Mouse (Mus musculus) liver, adult 2 months (tissue): ENCODE results near the gene Gng4. TPM values are rescaled to one million over a fixed set of nuclear protein-coding genes. Genes with fewer than 3 reads are reported as not detected.

Experiments
- DNase-seq: peaks from one replicate; pipeline ENCODE4 v3.0.0-alpha.2; 2011; ENCODE audit warnings: low read depth, low spot score; ENCODE audit errors: extremely low read depth
- H3K27ac ChIP-seq: fragments of 200-500 bp; replicated peaks from 2 replicates; pipeline ENCODE4 v1.5.1; 2012; ENCODE audit warnings: low read depth, mild to moderate bottlenecking, control low read depth, inconsistent platforms, low read length; ENCODE audit not compliant: insufficient read depth
- H3K27me3 ChIP-seq: fragments of 200-500 bp; 2 replicates; pipeline ENCODE4 v1.6.1; 2012; ENCODE audit warnings: mild to moderate bottlenecking, moderate library complexity, low read length, inconsistent platforms; ENCODE audit not compliant: control insufficient read depth, insufficient read depth
- H3K36me3 ChIP-seq: fragments of 200-500 bp; 2 replicates; pipeline ENCODE4 v1.6.1; 2012; ENCODE audit warnings: low read length, inconsistent platforms; ENCODE audit not compliant: control insufficient read depth, insufficient read depth
- H3K4me1 ChIP-seq: fragments of 200-500 bp; 2 replicates; pipeline ENCODE4 v1.6.1; 2011; ENCODE audit warnings: low read length; ENCODE audit not compliant: control insufficient read depth, insufficient read depth
- H3K4me3 ChIP-seq: fragments of 200-500 bp; 2 replicates; pipeline ENCODE4 v1.5.1; 2011; ENCODE audit warnings: low read depth, mild to moderate bottlenecking, control low read depth, low read length, moderate library complexity; ENCODE audit not compliant: insufficient read depth
- H3K79me2 ChIP-seq: fragments of 200-500 bp; 2 replicates; pipeline ENCODE4 v1.6.1; 2012; ENCODE audit warnings: inconsistent platforms, mild to moderate bottlenecking, low read length, moderate library complexity; ENCODE audit not compliant: control insufficient read depth, insufficient read depth
- H3K9ac ChIP-seq: fragments of 200-500 bp; 2 replicates; pipeline ENCODE4 v1.6.1; 2012; ENCODE audit warnings: low read depth, mild to moderate bottlenecking, control low read depth, inconsistent platforms, low read length
- CTCF ChIP-seq: fragments of 200-500 bp; IDR thresholded peaks from 2 replicates; pipeline ENCODE4 v1.5.1; 2011; ENCODE audit warnings: low read depth, low read length, control low read depth
- POLR2A ChIP-seq: fragments of 200-500 bp; IDR thresholded peaks from 2 replicates; pipeline ENCODE4 v1.6.1; 2011; ENCODE audit warnings: low read length, control low read depth; ENCODE audit not compliant: insufficient read depth; ENCODE audit errors: extremely low read depth
- WGBS: fragments of 180-500 bp; shearing (Covaris S2); methylation state at CpG from one replicate; pipeline ENCODE4 v1.1.7; 2018; 5-methylcytosine and 5-hydroxymethylcytosine counted together
- polyA plus RNA-seq: library from polyadenylated mRNA; depleted of rRNA; stranded (reverse); fragments of >200 nt; gene quantifications from 2 replicates; pipeline ENCODE4 v1.2.3, GENCODE M21; 2012; rRNA removed
- total RNA-seq: library from RNA; depleted of rRNA; stranded (reverse); fragments of >200 nt; gene quantifications from 2 replicates; pipeline ENCODE4 v1.2.3, GENCODE M21; 2014; rRNA removed

Gng4 gene
- total and polyA plus RNA-seq, 2 experiments = not detected

DNA sequence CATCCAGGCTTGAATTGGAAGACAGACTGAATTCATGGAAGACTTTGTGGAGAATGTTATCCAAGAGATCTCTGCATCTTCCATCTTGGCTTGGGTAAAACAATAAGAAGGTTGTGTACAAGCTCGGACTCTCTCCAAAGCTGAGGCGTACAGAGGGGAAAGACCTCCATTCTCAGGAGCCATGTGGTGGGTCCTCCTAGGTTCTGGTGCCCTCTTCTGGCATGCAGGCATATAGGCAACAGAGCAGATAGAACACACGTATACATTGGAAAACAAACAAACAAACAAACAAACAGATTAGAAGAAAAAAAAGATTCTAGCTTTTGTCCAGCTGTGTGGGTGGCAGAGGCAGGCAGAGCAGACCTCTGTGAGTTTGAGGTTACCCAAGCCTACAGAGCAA is 84.1 kb downstream of the Gng4 start:
- Histone ChIP-seq H3K27ac (no peak overlapping the region), H3K79me2 (no peaks in the 10 kb centered on the region), H3K4me3 (no peak overlapping the region), H3K9ac (no peak overlapping the region), H3K36me3 (no peaks in the 10 kb centered on the region), H3K4me1 (no peaks in the 10 kb centered on the region), H3K27me3 (no peaks in the 10 kb centered on the region)
- no peak for DNase-seq
- 53% methylated on average over 3 of the region's 3 CpGs for WGBS
- TF ChIP-seq CTCF = no peak
- no peak for TF ChIP-seq POLR2A

Other genes starting within 250 kb of the Gng4 start
- gene Lyst, start 193.7 kb upstream of the Gng4 start, total RNA-seq = 30.3 and 35.2 TPM in 2 replicates
- 2.3 and 16.9 TPM in 2 replicates for gene Lyst, start 193.7 kb upstream of the Gng4 start, polyA plus RNA-seq
- 19.5 and 22.8 TPM in 2 replicates for gene B3galnt2, start 170.4 kb downstream of the Gng4 start, total RNA-seq
- gene B3galnt2, start 170.4 kb downstream of the Gng4 start, polyA plus RNA-seq = 23.6 and 29.5 TPM in 2 replicates